Mouse (Mus musculus) liver, embryonic 14.5 days (tissue): ENCODE data around the gene Robo1.

Source experiments
- CTCF ChIP-seq: IDR thresholded peaks from 2 replicates; pipeline ENCODE4 v1.5.1; 2016; ENCODE audit warnings: antibody characterized with exemption, low read depth, control low read depth
- EP300 ChIP-seq: IDR thresholded peaks from 2 replicates; pipeline ENCODE4 v1.6.1; 2016; ENCODE audit warnings: antibody characterized with exemption, low read depth

- TF ChIP-seq CTCF (no peak; the same call in 1 of the 2 replicates), EP300 (no peak)
These were observed 383.8 kb downstream of the Robo1 start for GRCm38 (mm10) chr16:72691909-72692308.
